Mouse (Mus musculus) lung, postnatal 14 days (tissue): ENCODE results near the gene Dlx5.

Experiments used
- DNase-seq: peaks from one replicate; pipeline ENCODE4 v3.0.0; 2021

Dlx5 gene

GRCm38 (mm10) chr6:6875676-6876075 lies 6.2 kb downstream of the Dlx5 start:
- no peak for DNase-seq

- no peak for DNase-seq
Measured at GRCm38 (mm10) chr6:6875136-6875535, 6.7 kb downstream of the Dlx5 start.

GRCm38 (mm10) chr6:6874073-6874771 lies 7.7 kb downstream of the Dlx5 start:
- DNase-seq = no peak

GRCm38 (mm10) chr6:6873476-6874072 lies 8.3 kb downstream of the Dlx5 start:
- no peak for DNase-seq

GRCm38 (mm10) chr6:6872873-6873272 lies 9.0 kb downstream of the Dlx5 start:
- no peak for DNase-seq

GRCm38 (mm10) chr6:6871692-6872091 lies 10.2 kb downstream of the Dlx5 start:
- no peak for DNase-seq

GRCm38 (mm10) chr6:6870876-6871420 lies 10.9 kb downstream of the Dlx5 start:
- DNase-seq = no peak

GRCm38 (mm10) chr6:6869961-6870800 lies 11.7 kb downstream of the Dlx5 start:
- DNase-seq = no peak

GRCm38 (mm10) chr6:6869041-6869685 lies 12.7 kb downstream of the Dlx5 start:
- DNase-seq = no peak

- DNase-seq = no peak
Measured at GRCm38 (mm10) chr6:6867031-6867430, 14.9 kb downstream of the Dlx5 start.

GRCm38 (mm10) chr6:6864441-6865440 lies 17.1 kb downstream of the Dlx5 start:
- no peak for DNase-seq

- no peak for DNase-seq
Measured at GRCm38 (mm10) chr6:6863955-6864354, 17.9 kb downstream of the Dlx5 start.

- DNase-seq = no peak
Measured at GRCm38 (mm10) chr6:6863160-6863870, 18.6 kb downstream of the Dlx5 start, which contains the start of gene Dlx6. Gene Dlx6 (plus strand): TSS chr6:6863334.

- DNase-seq = no peak
Measured at GRCm38 (mm10) chr6:6862611-6863010, 19.3 kb downstream of the Dlx5 start.

GRCm38 (mm10) chr6:6861798-6862428 lies 20.0 kb downstream of the Dlx5 start:
- no peak for DNase-seq

- no peak for DNase-seq
Measured at GRCm38 (mm10) chr6:6861086-6861797, 20.6 kb downstream of the Dlx5 start.

- DNase-seq = no peak
Measured at GRCm38 (mm10) chr6:6860411-6861085, 21.3 kb downstream of the Dlx5 start.

GRCm38 (mm10) chr6:6859950-6860410 lies 21.9 kb downstream of the Dlx5 start:
- no peak for DNase-seq
